Mouse (Mus musculus) liver, adult 2 months (tissue): Measurements from ENCODE around the gene Fzd2.

Experiments
- CTCF ChIP-seq: fragments of 200-500 bp; IDR thresholded peaks from 2 replicates; pipeline ENCODE4 v1.5.1; 2011; ENCODE audit warnings: low read depth, low read length, control low read depth
- POLR2A ChIP-seq: fragments of 200-500 bp; IDR thresholded peaks from 2 replicates; pipeline ENCODE4 v1.6.1; 2011; ENCODE audit warnings: low read length, control low read depth; ENCODE audit not compliant: insufficient read depth; ENCODE audit errors: extremely low read depth

DNA sequence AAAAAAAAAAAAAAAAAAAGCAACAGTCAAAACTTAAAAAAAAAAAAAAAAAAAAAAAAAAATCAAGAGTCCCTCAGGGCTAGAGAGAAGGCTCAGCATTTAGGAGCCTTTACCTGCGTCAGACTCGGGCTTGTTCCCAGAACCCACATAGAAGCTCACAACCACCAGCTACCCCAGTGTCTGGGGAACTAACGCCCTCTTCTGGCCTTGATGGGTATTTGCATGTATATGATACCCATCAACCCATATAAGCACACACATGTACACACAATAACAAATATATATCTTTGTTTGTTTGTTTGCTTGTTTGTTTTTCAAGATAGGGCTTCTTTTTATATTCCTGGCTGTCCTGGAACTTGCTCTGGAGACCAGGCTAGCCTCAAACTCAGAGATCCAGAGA lies 16.6 kb upstream of the Fzd2 start:
- TF ChIP-seq CTCF (no peak), POLR2A (no peak)
